Mouse (Mus musculus) hindbrain, embryonic 16.5 days (tissue): ENCODE data around the gene Lzts3. TPM values are rescaled to one million over a fixed set of nuclear protein-coding genes. Genes with fewer than 3 reads are reported as not detected.
A peak's percentile ranks its signal among the peaks of the same experiment; 100 is the strongest.

Experiments
- ATAC-seq: fragments of 200-750 bp; cut with Nextera tagmentation; 2 replicates; pipeline ENCODE4 v1.8.0; 2017; ENCODE audit warnings: moderate TSS enrichment, moderate library complexity
- H3K27ac ChIP-seq: fragments of 300-500 bp; sonication (generic); 2 replicates; pipeline ENCODE4 v1.5.1; 2014; ENCODE audit warnings: low read depth, mild to moderate bottlenecking, control low read depth, low read length, moderate library complexity
- H3K27me3 ChIP-seq: fragments of 300-500 bp; sonication (generic); replicated peaks from 2 replicates; pipeline ENCODE4 v1.6.1; 2014; ENCODE audit warnings: low read length; ENCODE audit not compliant: control insufficient read depth, insufficient read depth
- H3K36me3 ChIP-seq: fragments of 300-500 bp; sonication (generic); 2 replicates; pipeline ENCODE4 v1.6.1; 2014; ENCODE audit warnings: mild to moderate bottlenecking, low read length, moderate library complexity, mixed read lengths; ENCODE audit not compliant: control insufficient read depth, insufficient read depth
- H3K4me1 ChIP-seq: fragments of 300-500 bp; sonication (generic); 2 replicates; pipeline ENCODE4 v1.6.1; 2014; ENCODE audit warnings: low read depth, low read length; ENCODE audit not compliant: control insufficient read depth, insufficient read depth
- H3K4me2 ChIP-seq: fragments of 300-500 bp; sonication (generic); 2 replicates; pipeline ENCODE4 v1.6.1; 2014; ENCODE audit warnings: mild to moderate bottlenecking, low read length, control low read depth, moderate library complexity
- H3K4me3 ChIP-seq: fragments of 300-500 bp; sonication (generic); 2 replicates; pipeline ENCODE4 v1.5.1; 2014; ENCODE audit warnings: mild to moderate bottlenecking, low read length, control low read depth, moderate library complexity
- H3K9ac ChIP-seq: fragments of 300-500 bp; sonication (generic); 2 replicates; pipeline ENCODE4 v1.6.1; 2014; ENCODE audit warnings: low read depth, mild to moderate bottlenecking, control low read depth, low read length, moderate library complexity
- H3K9me3 ChIP-seq: fragments of 300-500 bp; sonication (generic); 2 replicates; pipeline ENCODE4 v1.6.1; 2014; ENCODE audit warnings: mild to moderate bottlenecking, low read length, moderate library complexity; ENCODE audit not compliant: control insufficient read depth
- WGBS: fragments of 180-500 bp; shearing (Covaris S2); extraction: QIAGEN DNeasy Blood & Tissue Kit; methylation state at CpG from one replicate; pipeline ENCODE4 v1.1.7; 2014; 5-methylcytosine and 5-hydroxymethylcytosine counted together
- polyA plus RNA-seq: library from polyadenylated mRNA; unstranded; fragments of >200 nt; fragmentation: Nextera tagmentation; extraction: Ambion mirVana; gene quantifications from 2 replicates; pipeline ENCODE4 v1.2.1, GENCODE M21; 2015

Lzts3 gene
- polyA plus RNA-seq, 1 experiment from 2014 or later: 21.1 TPM

DNA sequence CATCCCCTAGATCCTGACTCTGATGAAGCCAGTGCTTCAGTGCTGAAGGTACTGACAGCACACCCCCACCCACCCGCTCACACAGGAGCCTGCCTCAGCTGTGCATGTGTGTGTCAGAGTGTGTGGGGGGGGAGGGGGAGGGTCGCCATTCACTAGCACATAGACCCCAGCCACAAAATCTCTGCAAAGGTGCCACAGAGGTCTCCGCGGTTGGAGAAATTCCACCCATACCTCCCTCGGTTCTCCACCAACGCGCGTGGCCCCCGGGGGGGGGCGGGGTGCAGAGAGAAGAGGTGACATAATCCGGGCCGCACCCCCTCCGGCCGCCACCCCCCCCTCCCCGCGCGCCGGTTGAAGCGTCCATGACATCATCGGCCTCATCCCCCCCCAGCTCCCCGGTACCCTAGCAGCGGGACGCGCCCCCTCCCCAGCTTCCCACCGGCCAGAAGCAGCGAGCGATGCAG is 374 bp downstream of the Lzts3 start:
- H3K36me3 ChIP-seq: no peaks in the 10 kb centered on the region
- H3K27me3 ChIP-seq: peaks cover 5% of the 10 kb centered on the region
- H3K27ac ChIP-seq: peak overlapping the region; percentile 78
- H3K9me3 ChIP-seq: no peaks in the 10 kb centered on the region
- H3K4me3 ChIP-seq: peak overlapping the region; percentile 75
- H3K9ac ChIP-seq: peak overlapping the region; percentile 85
- 0% methylated on average over 21 of the region's 27 CpGs for WGBS
- H3K4me2 ChIP-seq: peak overlapping the region; percentile 79
- H3K4me1 ChIP-seq: peaks cover 17% of the 10 kb centered on the region
- peak; percentile 72 for ATAC-seq

GRCm38 (mm10) chr2:130641351-130642025 is 1.1 kb downstream of the Lzts3 start:
- Histone ChIP-seq H3K36me3 (no peaks in the 10 kb centered on the region), H3K4me2 (peak overlapping the region; percentile 79), H3K9ac (peak overlapping the region; percentile 85), H3K27me3 (peaks cover 12% of the 10 kb centered on the region), H3K4me1 (peaks cover 17% of the 10 kb centered on the region), H3K27ac (peak overlapping the region; percentile 78; the same call in 1 of the 2 replicates), H3K9me3 (no peaks in the 10 kb centered on the region), H3K4me3 (peak overlapping the region; percentile 75)
- ATAC-seq: no peak
- WGBS: 71% methylated on average over 6 of the region's 6 CpGs

DNA sequence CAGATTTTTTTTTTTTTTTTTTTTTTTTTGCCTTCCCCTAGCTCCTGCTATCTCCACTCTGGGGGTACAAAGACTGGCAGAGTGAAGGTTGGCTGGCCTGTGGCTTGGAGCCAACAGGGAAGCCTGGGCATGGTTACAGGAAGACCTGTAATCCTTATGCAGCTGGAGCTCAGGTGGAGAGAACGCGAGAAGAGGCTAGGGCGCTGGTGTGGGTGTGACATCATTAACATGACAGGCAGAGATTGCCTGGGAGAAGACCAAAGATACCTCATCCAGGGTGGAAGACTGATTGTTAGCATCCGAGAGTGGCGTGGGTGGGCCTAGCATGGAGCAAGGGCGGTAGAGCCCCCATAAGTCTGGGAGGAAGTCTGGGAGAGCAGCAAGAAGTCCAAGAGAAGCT is 3.3 kb downstream of the Lzts3 start:
- Histone ChIP-seq H3K9ac (no peak overlapping the region), H3K27me3 (peaks cover 33% of the 10 kb centered on the region), H3K27ac (no peak overlapping the region), H3K36me3 (peaks cover 9% of the 10 kb centered on the region; the same call in 1 of the 2 replicates), H3K4me3 (no peak overlapping the region), H3K4me1 (peaks cover 33% of the 10 kb centered on the region), H3K9me3 (no peaks in the 10 kb centered on the region), H3K4me2 (no peak overlapping the region)
- no peak for ATAC-seq
- WGBS: 85% methylated on average over 6 of the region's 6 CpGs

DNA sequence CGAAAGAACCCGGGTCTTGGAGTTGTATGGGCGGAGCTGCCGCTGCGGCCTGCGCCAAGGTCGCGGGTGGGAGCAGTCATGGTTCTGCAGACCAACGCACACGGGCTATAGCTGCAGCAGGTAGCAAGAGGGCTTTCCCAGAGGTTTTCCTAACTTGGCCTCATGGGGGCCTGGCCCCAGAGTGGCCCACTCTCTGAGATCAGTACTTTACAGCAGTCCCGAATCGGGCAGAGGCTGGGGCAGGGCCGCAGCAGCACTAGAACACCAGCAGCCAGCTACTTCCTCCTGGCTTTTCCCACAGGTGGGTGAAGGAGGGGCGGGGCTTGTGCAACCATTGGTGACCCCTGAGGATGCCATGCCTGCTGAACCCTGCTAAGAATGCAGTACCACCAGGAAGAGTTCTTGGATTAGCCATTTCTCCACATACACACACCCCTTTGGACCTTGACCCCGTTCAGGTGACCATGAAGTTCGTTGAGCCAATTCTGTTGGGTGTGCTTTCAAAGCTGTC is 4.4 kb downstream of the Lzts3 start:
- peaks cover 36% of the 10 kb centered on the region for H3K27me3 ChIP-seq

GRCm38 (mm10) chr2:130635847-130636246 is 6.8 kb downstream of the Lzts3 start:
- ATAC-seq: no peak
- WGBS: 22% methylated on average over 16 of the region's 21 CpGs
- H3K36me3 ChIP-seq: peaks cover 9% of the 10 kb centered on the region; the same call in 1 of the 2 replicates
- H3K27ac ChIP-seq: no peak overlapping the region
- H3K4me3 ChIP-seq: no peak overlapping the region
- H3K27me3 ChIP-seq: peaks cover 36% of the 10 kb centered on the region
- H3K4me1 ChIP-seq: peaks cover 19% of the 10 kb centered on the region
- no peaks in the 10 kb centered on the region for H3K9me3 ChIP-seq
- H3K9ac ChIP-seq: no peak overlapping the region
- H3K4me2 ChIP-seq: peak overlapping the region; percentile 8; the same call in 1 of the 2 replicates

More for the DNA sequence above, 4.4 kb downstream of the Lzts3 start:
- H3K4me3 ChIP-seq: no peak overlapping the region
- H3K4me1 ChIP-seq: peaks cover 35% of the 10 kb centered on the region
- no peak for ATAC-seq
- no peak overlapping the region for H3K9ac ChIP-seq
- H3K36me3 ChIP-seq: peaks cover 9% of the 10 kb centered on the region; the same call in 1 of the 2 replicates
- WGBS: 33% methylated on average over 16 of the region's 16 CpGs
- H3K27ac ChIP-seq: no peak overlapping the region
- H3K4me2 ChIP-seq: no peak overlapping the region
- H3K9me3 ChIP-seq: no peaks in the 10 kb centered on the region

- 10% methylated on average over 38 of the region's 38 CpGs for WGBS
- Histone ChIP-seq H3K4me3 (peak overlapping the region; percentile 28), H3K36me3 (peaks cover 9% of the 10 kb centered on the region; the same call in 1 of the 2 replicates), H3K9me3 (no peaks in the 10 kb centered on the region), H3K4me1 (peaks cover 18% of the 10 kb centered on the region), H3K27ac (no peak overlapping the region; the same call in 1 of the 2 replicates), H3K9ac (peak overlapping the region; percentile 43), H3K27me3 (peaks cover 36% of the 10 kb centered on the region), H3K4me2 (peak overlapping the region; percentile 51)
- ATAC-seq: no peak
Observed at GRCm38 (mm10) chr2:130634739-130635411, 7.7 kb downstream of the Lzts3 start.

DNA sequence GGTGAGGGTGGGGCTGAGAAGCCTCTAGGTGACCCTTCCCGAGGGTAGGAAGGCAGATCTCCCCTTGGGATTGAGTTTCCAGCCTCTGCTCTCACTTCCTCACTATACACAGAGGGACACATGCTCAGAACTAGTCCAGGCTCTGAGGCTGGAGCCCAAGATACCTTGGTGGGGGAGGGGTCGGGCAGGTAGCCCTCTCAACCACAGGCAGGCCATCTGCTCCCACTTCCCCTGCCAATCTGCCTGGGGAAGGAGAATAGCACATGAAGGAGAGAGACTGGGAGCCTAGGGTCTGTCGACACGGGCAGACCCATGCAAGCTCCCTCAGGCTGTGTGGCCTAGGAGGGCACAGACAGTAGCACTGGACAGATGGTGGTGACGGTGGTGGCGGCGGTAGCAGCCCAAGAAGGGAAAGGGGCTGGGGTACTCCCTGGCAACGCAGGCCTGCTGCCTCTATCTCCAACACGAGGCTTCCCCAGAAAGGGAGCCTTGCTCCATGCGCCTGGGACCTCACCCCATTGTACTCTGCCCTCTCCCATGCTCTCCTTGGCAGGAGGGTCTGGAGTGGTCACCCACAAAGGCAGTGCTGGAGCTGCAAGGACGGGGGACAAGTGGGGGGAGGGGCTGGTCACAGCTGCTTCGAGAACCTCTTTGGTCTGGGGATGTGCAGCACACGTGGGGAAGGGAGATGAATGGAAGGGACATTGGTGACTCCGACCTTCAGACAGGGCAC is 8.4 kb downstream of the Lzts3 start:
- H3K27ac ChIP-seq: no peak overlapping the region; the same call in 1 of the 2 replicates
- H3K4me1 ChIP-seq: peaks cover 18% of the 10 kb centered on the region
- WGBS: 23% methylated on average over 14 of the region's 14 CpGs
- peak overlapping the region; percentile 28; the same call in 1 of the 2 replicates for H3K4me3 ChIP-seq
- H3K36me3 ChIP-seq: peaks cover 9% of the 10 kb centered on the region; the same call in 1 of the 2 replicates
- 0 out of 2 replicates have a peak overlapping the region, but pooled peaks have one; percentile 4 for H3K9ac ChIP-seq
- peak overlapping the region; percentile 51 for H3K4me2 ChIP-seq
- H3K9me3 ChIP-seq: no peaks in the 10 kb centered on the region
- H3K27me3 ChIP-seq: peaks cover 36% of the 10 kb centered on the region
- ATAC-seq: peak; percentile 40

- Histone ChIP-seq H3K27ac (no peak overlapping the region), H3K4me2 (no peak overlapping the region), H3K27me3 (peaks cover 34% of the 10 kb centered on the region), H3K36me3 (peaks cover 9% of the 10 kb centered on the region; the same call in 1 of the 2 replicates), H3K4me1 (peaks cover 26% of the 10 kb centered on the region), H3K9me3 (no peaks in the 10 kb centered on the region), H3K4me3 (no peak overlapping the region), H3K9ac (peak overlapping the region; percentile 17; the same call in 1 of the 2 replicates)
- ATAC-seq: no peak
- 40% methylated on average over 5 of the region's 5 CpGs for WGBS
Observed at GRCm38 (mm10) chr2:130632887-130633675, 9.5 kb downstream of the Lzts3 start.
